Mouse (Mus musculus) fibroblast of lung, adult 2 months (primary cell): ENCODE data around the gene Eef1akmt4.
"Not testable (repeated sequence)": the region's sequence is repeated elsewhere in the genome, so short reads cannot be mapped to it uniquely, and the experiment has no call there.

Experiments used
- DNase-seq: peaks from one replicate; pipeline ENCODE4 v3.0.0-alpha.2; 2011; ENCODE audit warnings: low read depth

Eef1akmt4 gene

GRCm38 (mm10) chr16:20623211-20623610, 11.8 kb downstream of the Eef1akmt4 start:
- no peak for DNase-seq

DNA sequence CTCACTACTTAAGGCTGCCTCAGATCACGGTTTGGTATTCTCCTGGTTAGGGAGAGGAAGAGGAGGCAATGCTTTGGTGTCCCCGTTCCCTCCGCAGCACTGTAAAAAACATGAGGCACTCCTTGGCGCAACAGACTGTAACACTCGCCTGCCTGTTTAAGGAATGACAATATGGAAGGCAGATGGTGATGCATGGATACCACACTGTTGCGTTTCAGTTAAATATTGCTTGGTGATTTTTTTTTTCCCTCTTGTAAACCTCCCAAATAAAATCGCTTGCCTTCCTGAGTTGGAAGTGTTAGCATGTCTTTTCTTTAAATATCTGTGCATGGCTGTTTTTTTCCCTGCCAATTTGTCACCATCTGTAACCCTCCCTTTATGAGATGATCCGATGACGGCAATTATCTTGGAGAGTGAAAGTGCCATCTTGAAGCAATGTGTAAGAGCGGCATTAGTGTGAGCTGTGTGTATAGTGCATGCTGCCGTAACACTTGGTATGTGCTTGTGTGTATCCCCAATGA, 17.5 kb downstream of the Eef1akmt4 start:
- DNase-seq: no peak

DNA sequence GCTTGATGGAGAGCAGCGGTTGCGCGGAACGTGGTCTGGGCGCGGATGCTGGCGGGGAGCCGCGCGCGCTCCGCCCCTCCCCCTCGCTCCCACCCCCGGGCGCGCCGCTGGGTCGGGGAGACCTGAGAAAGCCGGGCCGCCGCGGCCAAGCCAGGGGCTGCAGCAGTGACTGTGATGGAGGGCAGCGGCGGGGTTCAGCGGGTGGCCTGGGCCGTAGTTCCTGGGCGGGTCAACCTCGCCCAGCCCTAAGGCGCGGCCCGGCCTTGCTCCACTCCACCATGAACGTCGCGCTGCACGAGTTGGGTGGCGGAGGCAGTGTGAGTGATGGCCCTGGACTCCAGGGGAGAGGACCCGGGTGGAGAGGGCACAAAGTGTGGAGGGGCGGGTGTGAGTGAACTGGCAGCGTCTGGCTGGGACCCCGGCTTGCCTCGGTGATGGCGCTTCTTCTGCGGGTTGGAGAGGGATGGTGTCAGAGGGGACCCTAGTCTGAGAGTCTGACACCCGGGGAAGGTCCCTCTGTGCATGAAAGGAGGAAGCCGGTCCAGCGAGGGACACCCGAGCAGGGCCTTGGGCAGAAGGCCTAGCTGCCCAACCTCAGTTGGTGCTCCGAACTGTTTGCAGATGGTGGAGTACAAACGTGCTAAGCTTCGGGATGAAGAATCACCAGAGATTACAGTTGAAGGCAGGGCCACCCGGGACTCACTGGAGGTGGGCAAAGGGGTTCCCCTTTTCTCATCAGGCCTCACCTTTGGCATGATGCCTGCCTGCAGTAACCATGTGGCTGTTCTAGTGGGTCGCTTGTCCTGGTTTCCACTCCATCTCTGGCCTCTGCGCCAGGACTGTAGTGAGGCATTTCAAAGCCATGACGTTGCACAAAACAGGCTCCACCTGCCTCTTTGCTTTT, 18.6 kb downstream of the Eef1akmt4 start, which contains the start of gene Ece2:
TSS of gene Ece2 (plus strand) at position 98 of the 904 bp plus-strand sequence.
- DNase-seq: no peak

GRCm38 (mm10) chr16:20637410-20637809, 26.0 kb downstream of the Eef1akmt4 start:
- no peak for DNase-seq

- DNase-seq: no peak
These were observed 27.0 kb downstream of the Eef1akmt4 start for GRCm38 (mm10) chr16:20638367-20638766.

DNA sequence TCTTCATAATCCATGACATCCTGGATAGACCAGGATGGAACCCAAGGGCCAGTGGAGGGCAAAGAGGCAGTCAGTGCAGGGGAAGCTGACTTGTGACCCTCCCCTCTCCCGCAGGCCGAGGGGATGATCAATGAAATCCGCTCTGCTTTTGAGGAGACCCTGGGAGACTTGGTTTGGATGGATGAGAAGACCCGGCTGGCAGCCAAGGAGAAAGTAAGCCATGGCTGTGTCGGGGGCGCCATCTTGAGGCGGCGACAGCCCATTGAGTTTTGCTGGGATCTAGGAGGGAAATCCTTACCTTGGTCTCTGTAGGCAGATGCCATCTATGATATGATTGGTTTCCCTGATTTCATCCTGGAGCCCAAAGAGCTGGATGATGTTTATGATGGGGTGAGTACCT, 30.8 kb downstream of the Eef1akmt4 start:
- DNase-seq: no peak

- no peak for DNase-seq
These were observed 32.5 kb downstream of the Eef1akmt4 start for GRCm38 (mm10) chr16:20643911-20644310.

DNA sequence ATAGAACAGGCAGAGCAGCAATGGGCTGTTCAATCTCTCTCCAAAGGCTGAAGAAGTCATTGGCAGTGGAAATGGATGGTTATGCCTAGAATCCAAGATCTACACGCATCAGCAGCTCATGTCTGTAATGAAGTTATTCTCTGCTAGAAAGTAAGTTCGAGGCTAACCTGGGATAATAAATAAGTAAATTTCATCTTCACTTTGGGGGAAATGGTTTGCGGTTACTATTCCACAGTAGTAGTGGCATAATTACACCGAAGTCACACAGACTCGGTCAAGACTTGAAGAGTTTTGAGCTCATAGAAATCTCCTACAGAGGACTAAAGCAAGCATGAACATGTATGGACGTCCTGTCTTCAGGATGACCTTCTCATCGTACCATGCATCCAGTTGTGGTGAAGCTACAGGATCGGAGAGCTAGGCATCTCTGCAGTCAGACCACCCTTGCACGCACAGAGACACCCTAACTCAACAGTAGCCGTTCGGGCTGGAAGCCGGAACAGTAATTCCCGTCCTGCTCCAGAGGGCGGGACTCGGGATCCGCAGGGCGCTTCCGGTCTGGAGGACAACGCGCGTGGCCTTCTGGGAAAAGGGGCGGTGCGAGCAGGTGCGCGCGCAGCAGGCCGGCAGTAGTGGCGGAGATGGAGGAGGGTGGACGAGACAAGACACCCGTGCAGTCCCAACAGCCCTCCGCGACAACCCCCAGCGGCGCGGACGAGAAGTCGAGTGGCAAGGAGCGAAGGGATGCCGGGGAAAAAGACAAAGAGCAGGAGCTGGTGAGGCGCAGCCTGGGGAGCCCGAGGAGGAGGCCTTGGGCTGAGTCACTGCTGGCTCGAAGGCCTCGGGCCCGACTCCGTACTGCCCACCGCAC, 39.9 kb downstream of the Eef1akmt4 start, which contains the start of gene Psmd2:
TSS of gene Psmd2 (plus strand) at position 577 of the 871 bp plus-strand sequence.
- peak; percentile 77 for DNase-seq

GRCm38 (mm10) chr16:20651947-20652310, 40.5 kb downstream of the Eef1akmt4 start:
- DNase-seq: no peak

DNA sequence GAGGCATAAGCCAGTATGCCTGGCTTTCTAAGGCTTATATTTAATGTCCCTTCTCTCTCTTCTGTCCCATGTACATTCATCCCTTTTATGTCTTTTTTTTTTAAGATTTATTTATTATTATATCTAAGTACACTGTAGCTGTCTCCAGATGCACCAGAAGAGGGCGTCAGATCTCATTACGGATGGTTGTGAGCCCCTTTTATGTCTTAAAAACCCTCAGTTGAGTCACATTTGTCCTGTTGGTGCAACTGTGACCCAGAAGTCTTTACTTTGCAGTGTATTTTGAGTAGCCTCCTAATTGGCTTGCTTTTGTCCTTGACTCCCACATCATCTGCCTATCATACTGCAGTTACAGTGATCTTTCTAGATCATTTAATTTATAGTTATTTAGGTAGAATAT, 41.9 kb downstream of the Eef1akmt4 start:
- no peak for DNase-seq

DNA sequence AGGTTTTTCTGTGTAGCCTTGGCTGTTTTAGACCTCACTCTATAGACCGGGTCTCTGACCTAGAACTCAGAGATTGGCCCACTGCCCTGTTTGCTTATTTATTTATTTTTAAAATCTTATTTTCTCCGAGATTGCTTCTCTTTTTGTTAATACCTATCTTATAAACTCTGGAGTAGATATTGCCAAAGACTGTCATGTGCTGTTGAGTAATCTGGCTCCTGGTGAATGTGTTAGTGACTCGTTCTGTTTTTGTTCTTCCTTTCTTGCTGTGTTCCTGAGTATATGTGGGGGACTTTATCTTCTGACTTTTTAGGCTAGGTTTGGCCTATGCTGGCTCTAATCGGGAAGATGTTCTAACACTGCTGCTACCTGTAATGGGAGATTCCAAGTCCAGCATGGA, 46.3 kb downstream of the Eef1akmt4 start:
- DNase-seq: no peak

DNA sequence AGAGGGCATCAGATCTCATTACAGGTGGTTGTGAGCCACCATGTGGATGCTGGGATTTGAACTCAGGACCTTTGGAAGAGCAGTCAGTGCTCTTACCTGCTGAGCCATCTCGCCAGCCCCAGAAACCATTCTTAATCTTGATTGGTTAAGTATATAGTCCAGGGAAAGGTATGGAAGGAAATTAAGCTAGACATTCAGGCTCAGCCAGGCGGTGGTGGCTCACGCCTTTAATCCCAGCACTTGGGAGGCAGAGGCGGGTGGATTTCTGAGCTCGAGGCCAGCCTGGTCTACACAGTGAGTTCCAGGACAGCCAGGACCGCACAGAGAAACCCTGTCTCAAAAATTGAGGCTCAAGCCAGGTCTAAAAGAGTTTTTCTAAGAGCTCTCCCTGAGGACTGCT, 56.6 kb downstream of the Eef1akmt4 start, which contains the start of gene Eif4g1:
TSS of gene Eif4g1 (plus strand) at position 301 of the 400 bp plus-strand sequence.
- not testable (repeated sequence) for DNase-seq
